Mouse (Mus musculus) megakaryocyte, embryonic 14.5 days (primary cell): ENCODE measurements at regions not wholly inside any gene's neighbourhood (a gene's known extent, or its start where the extent isn't known, plus 50 kb on each side); places are given as distances from the start of the nearest gene placed in this dataset.

ENCODE experiments used
- FLI1 ChIP-seq: IDR thresholded peaks from 2 replicates; pipeline ENCODE4 v1.6.1; 2012; ENCODE audit warnings: low read length, inconsistent platforms, mixed read lengths
- GATA1 ChIP-seq: IDR thresholded peaks from 3 replicates; pipeline ENCODE4 v1.6.1; 2012; ENCODE audit warnings: mixed read lengths, low read length, inconsistent platforms, borderline replicate concordance

DNA sequence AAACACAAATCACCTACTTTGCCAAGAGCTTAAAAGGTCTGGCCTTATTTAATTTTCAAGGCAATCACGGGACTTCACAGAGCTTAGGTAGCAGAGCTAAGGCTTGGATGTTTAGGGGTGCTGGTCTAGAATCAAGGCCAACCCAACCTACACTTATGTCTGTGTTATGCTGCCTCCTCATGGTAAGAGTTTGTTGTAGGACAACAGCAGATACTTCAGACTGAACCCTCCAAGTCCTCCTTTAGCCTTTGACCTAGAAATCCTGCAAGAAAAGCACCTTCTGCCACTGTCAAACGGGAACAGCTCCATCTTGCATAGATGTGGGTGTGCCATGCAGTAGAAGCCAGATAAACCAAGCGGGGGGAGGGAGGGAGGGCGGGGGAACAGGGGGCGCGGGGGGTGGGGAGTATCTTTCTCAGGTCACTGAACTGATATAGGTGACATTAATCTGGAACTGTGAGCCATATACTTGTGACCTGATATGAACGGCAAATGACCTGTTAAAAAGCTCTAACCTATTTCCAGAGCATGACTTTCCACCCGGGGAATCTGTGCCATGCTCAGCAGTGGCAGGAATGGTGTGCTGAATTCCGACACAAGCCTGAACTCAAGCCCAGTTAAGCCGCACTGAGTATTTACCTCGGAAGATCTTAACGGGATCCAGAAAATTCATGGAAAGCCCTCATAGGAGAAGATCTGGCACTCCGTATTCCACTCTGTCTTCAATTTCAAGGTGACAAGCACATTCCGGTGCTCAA lies 838.3 kb downstream of the Gsdmc2 start:
- TF ChIP-seq FLI1, result no peak
- no peak for TF ChIP-seq GATA1
